Mouse (Mus musculus) forebrain, embryonic 12.5 days (tissue): Measurements from ENCODE around the gene Chrna4. TPM values are rescaled to one million over a fixed set of nuclear protein-coding genes. Genes with fewer than 3 reads are reported as not detected.

Source experiments
- ATAC-seq: fragments of 200-750 bp; cut with Nextera tagmentation; 2 replicates; pipeline ENCODE4 v1.8.0; 2017; ENCODE audit warnings: moderate TSS enrichment; ENCODE audit not compliant: low FRiP score
- H3K27ac ChIP-seq: fragments of 300-500 bp; sonication (generic); 2 replicates; pipeline ENCODE4 v1.5.1; 2016; ENCODE audit warnings: mild to moderate bottlenecking
- H3K27me3 ChIP-seq: fragments of 300-500 bp; sonication (generic); 2 replicates; pipeline ENCODE4 v1.6.1; 2016; ENCODE audit warnings: mild to moderate bottlenecking
- H3K36me3 ChIP-seq: fragments of 300-500 bp; sonication (generic); replicated peaks from 2 replicates; pipeline ENCODE4 v1.6.1; 2016; ENCODE audit warnings: mild to moderate bottlenecking
- H3K4me1 ChIP-seq: fragments of 300-500 bp; sonication (generic); 2 replicates; pipeline ENCODE4 v1.6.1; 2016
- H3K4me2 ChIP-seq: fragments of 300-500 bp; sonication (generic); 2 replicates; pipeline ENCODE4 v1.6.1; 2016; ENCODE audit warnings: mild to moderate bottlenecking, moderate library complexity
- H3K4me3 ChIP-seq: fragments of 300-500 bp; sonication (generic); replicated peaks from 2 replicates; pipeline ENCODE4 v1.5.1; 2016; ENCODE audit warnings: mild to moderate bottlenecking
- H3K9ac ChIP-seq: fragments of 300-500 bp; sonication (generic); 2 replicates; pipeline ENCODE4 v1.6.1; 2016; ENCODE audit warnings: mild to moderate bottlenecking
- H3K9me3 ChIP-seq: fragments of 300-500 bp; sonication (generic); 2 replicates; pipeline ENCODE4 v1.6.1; 2016
- WGBS: fragments of 180-500 bp; shearing (Covaris S2); methylation state at CpG from one replicate; pipeline ENCODE4 v1.1.7; 2016; 5-methylcytosine and 5-hydroxymethylcytosine counted together
- polyA plus RNA-seq: library from polyadenylated mRNA; unstranded; fragments of >200 nt; fragmentation: Nextera tagmentation; extraction: Ambion mirVana; gene quantifications from 2 replicates; pipeline ENCODE4 v1.2.1, GENCODE M21; 2016

Chrna4 gene
- polyA plus RNA-seq, 1 experiment from 2014 or later, result 20.8 TPM

GRCm38 (mm10) chr2:181035186-181035585 lies 8.2 kb downstream of the Chrna4 start:
- no peak overlapping the region for H3K4me2 ChIP-seq
- H3K4me3 ChIP-seq, result no peak overlapping the region
- H3K4me1 ChIP-seq, result peaks cover 28% of the 10 kb centered on the region
- no peak for ATAC-seq
- no peak overlapping the region for H3K9ac ChIP-seq
- no peaks in the 10 kb centered on the region for H3K9me3 ChIP-seq
- H3K27ac ChIP-seq, result no peak overlapping the region
- peaks cover 33% of the 10 kb centered on the region for H3K27me3 ChIP-seq
- H3K36me3 ChIP-seq, result no peaks in the 10 kb centered on the region
- WGBS, result 91% methylated on average over 7 of the region's 7 CpGs

DNA sequence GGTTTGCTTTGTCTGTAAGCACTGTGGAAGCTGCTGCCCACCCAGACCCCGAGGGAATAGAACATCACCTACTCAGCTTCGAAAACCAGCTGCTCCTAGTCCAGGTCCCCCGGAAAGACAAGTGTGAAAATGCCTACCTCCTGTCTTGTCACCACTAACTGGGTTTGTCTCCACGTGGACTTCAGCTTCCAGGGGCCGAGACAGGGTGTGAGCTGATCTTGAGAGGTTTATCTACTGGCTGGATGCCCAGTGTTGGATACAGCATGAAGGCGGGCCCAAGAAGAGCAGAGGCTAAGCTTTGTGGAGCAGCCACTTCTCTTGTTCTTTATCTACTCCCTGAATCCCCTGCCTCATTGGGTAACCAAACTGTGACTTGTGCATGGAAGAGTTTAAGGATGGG lies 10.0 kb downstream of the Chrna4 start:
- Histone ChIP-seq H3K36me3 (0 out of 2 replicates have a peak, but pooled peaks cover under 1% of the 10 kb centered on the region), H3K27me3 (peaks cover 16% of the 10 kb centered on the region), H3K27ac (no peak overlapping the region), H3K9ac (no peak overlapping the region), H3K4me1 (peaks cover 11% of the 10 kb centered on the region), H3K9me3 (no peaks in the 10 kb centered on the region), H3K4me2 (no peak overlapping the region), H3K4me3 (no peak overlapping the region)
- no peak for ATAC-seq
- 73% methylated on average over 6 of the region's 6 CpGs for WGBS

- no peak overlapping the region for H3K4me3 ChIP-seq
- WGBS, result 60% methylated on average over 5 of the region's 5 CpGs
- no peak overlapping the region for H3K27ac ChIP-seq
- no peak overlapping the region for H3K4me2 ChIP-seq
- peaks cover 2% of the 10 kb centered on the region for H3K4me1 ChIP-seq
- H3K9ac ChIP-seq, result no peak overlapping the region
- peak; percentile 57; the same call in 1 of the 2 replicates for ATAC-seq
- H3K9me3 ChIP-seq, result no peaks in the 10 kb centered on the region
- H3K27me3 ChIP-seq, result peaks cover 7% of the 10 kb centered on the region
- H3K36me3 ChIP-seq, result 0 out of 2 replicates have a peak, but pooled peaks cover 7% of the 10 kb centered on the region
Observed at GRCm38 (mm10) chr2:181032407-181032806, 10.9 kb downstream of the Chrna4 start.

DNA sequence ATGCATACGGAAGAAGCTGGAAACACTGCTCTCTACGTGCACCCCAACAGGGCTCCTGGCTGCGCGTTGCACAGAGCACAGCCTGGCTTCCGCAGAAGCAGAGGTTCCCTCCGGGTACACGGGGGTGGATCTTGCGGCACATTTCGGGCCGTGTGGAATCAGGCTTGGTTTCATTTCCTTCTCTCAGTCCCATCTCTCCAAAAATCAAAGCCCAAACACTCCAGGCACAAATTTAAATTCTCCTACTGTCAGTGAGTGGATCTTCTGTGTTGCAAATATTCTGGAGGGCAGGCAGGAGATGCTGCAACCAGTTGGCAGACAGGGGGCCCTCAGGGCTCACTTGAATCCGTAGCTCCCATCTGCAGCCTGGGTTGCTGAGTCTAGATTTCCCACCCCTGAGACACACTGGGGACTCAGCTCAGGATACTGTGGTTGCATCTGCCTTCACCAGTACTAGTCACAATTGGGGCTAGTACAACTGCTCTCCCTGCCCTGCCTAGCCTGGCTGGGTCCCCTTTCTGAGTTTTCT lies 11.9 kb downstream of the Chrna4 start:
- Histone ChIP-seq H3K9me3 (no peaks in the 10 kb centered on the region), H3K4me3 (no peak overlapping the region), H3K4me2 (no peak overlapping the region), H3K4me1 (no peaks in the 10 kb centered on the region; the same call in 1 of the 2 replicates), H3K9ac (no peak overlapping the region), H3K27me3 (no peaks in the 10 kb centered on the region), H3K27ac (no peak overlapping the region), H3K36me3 (0 out of 2 replicates have a peak, but pooled peaks cover 7% of the 10 kb centered on the region)
- WGBS, result 84% methylated on average over 11 of the region's 11 CpGs
- no peak for ATAC-seq

DNA sequence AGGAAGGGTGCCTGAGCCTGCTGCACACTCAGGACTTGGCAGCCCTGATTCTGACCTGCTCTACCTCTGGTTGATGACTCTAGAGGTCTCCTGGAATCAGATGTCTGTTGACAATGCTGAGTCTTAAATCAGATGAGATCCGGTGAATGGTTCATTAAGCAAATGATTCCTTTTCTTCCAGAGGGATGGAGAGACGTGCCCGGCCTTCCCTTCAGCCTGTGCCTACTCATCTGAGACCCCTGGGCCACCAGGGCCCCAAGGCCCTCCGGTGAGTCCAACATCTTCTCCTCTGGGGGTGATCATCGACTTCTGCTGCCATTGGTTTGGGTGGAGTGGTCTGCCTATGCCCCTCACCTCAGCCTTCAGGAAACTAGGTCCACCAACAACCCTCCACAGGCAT lies 35.0 kb downstream of the Chrna4 start:
- H3K9me3 ChIP-seq, result no peaks in the 10 kb centered on the region
- no peaks in the 10 kb centered on the region for H3K4me1 ChIP-seq
- 72% methylated on average over 5 of the region's 5 CpGs for WGBS
- H3K27me3 ChIP-seq, result no peaks in the 10 kb centered on the region
- ATAC-seq, result no peak
- H3K4me3 ChIP-seq, result no peak overlapping the region
- H3K36me3 ChIP-seq, result no peaks in the 10 kb centered on the region
- H3K27ac ChIP-seq, result no peak overlapping the region
- H3K4me2 ChIP-seq, result no peak overlapping the region
- H3K9ac ChIP-seq, result no peak overlapping the region

- Histone ChIP-seq H3K27me3 (no peaks in the 10 kb centered on the region), H3K27ac (no peak overlapping the region), H3K4me3 (no peak overlapping the region), H3K9ac (no peak overlapping the region), H3K4me2 (no peak overlapping the region), H3K9me3 (no peaks in the 10 kb centered on the region), H3K4me1 (no peaks in the 10 kb centered on the region), H3K36me3 (no peaks in the 10 kb centered on the region)
- 69% methylated on average over 4 of the region's 4 CpGs for WGBS
- no peak for ATAC-seq
Observed at GRCm38 (mm10) chr2:181007054-181007453, 36.3 kb downstream of the Chrna4 start.

DNA sequence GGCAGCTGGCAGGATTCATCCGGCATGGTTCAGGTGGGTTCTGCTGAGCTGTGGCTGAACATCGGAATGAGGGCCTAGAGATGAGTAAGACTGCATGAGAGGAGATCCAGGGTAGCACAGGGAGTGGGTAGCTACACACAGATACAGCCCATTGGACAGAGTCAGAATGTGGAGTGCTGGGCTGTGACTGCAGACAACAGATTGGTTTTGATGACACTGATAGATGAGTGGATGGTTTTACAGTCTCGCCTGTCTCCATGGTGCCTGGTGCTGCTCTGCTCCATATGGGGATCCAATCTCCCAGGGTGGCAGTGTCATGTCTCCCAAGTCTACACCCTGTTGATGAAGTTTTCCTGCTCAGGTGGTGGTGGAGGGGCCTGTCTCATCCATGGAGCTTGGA lies 46.4 kb downstream of the Chrna4 start:
- 77% methylated on average over 3 of the region's 3 CpGs for WGBS
- no peaks in the 10 kb centered on the region for H3K27me3 ChIP-seq
- no peak overlapping the region for H3K4me2 ChIP-seq
- 0 out of 2 replicates have a peak, but pooled peaks have one; percentile 6 for ATAC-seq
- H3K4me3 ChIP-seq, result no peak overlapping the region
- H3K27ac ChIP-seq, result no peak overlapping the region
- no peak overlapping the region for H3K9ac ChIP-seq
- peaks cover 3% of the 10 kb centered on the region; the same call in 1 of the 2 replicates for H3K4me1 ChIP-seq
- H3K36me3 ChIP-seq, result no peaks in the 10 kb centered on the region
- no peaks in the 10 kb centered on the region for H3K9me3 ChIP-seq

DNA sequence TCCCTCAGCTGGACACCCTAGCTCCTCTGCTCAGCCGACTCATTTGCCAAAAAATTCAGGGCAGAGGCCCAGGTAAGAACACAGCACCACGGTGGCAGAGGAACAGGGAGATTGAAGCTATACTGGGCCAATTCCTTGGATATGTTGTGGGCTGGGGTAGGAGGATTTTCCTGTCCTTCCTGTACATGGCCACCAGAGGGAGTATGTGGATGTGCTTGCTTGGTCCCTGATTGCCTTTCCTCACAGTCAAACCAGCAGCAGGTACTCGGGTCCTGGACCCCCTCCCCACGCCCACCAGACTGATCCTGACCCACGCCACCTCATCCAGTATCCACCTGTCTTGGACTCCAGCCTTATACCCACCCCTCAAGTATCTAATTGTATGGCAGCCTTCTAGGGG lies 46.9 kb downstream of the Chrna4 start:
- WGBS, result 11% methylated on average over 5 of the region's 5 CpGs
- ATAC-seq, result peak; percentile 51
- no peak overlapping the region for H3K4me3 ChIP-seq

GRCm38 (mm10) chr2:180995457-180995856 lies 47.9 kb downstream of the Chrna4 start:
- 87% methylated on average over 4 of the region's 4 CpGs for WGBS
- Histone ChIP-seq H3K9ac (no peak overlapping the region), H3K4me2 (no peak overlapping the region), H3K27ac (no peak overlapping the region), H3K9me3 (no peaks in the 10 kb centered on the region), H3K4me3 (no peak overlapping the region), H3K4me1 (peaks cover 3% of the 10 kb centered on the region; the same call in 1 of the 2 replicates), H3K27me3 (no peaks in the 10 kb centered on the region), H3K36me3 (no peaks in the 10 kb centered on the region)
- no peak for ATAC-seq

More for the DNA sequence above, 46.9 kb downstream of the Chrna4 start:
- Histone ChIP-seq H3K27ac (no peak overlapping the region), H3K4me2 (no peak overlapping the region), H3K36me3 (no peaks in the 10 kb centered on the region), H3K9ac (no peak overlapping the region), H3K27me3 (no peaks in the 10 kb centered on the region), H3K9me3 (no peaks in the 10 kb centered on the region), H3K4me1 (peaks cover 3% of the 10 kb centered on the region; the same call in 1 of the 2 replicates)

DNA sequence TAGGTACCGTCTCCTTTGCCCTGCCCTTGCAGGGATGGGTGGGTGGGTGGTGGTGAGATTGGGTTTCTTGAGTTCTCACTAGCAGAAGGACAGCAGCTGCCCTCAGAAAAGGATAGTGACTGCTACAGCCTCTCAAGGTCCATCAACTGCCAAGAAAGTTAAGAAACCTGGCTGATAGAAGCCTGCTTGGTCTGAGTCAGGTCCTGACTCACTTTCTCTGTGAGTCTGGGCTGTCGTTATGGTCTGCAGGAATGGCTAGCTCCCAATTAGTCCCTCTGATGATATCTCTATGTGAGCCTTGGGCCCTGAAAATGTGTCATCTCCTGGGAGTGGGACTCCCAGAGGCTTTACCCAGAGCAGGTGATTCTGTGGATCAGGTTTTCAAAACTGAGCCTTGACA lies 49.0 kb downstream of the Chrna4 start:
- no peak overlapping the region for H3K4me2 ChIP-seq
- no peak overlapping the region for H3K9ac ChIP-seq
- H3K27ac ChIP-seq, result no peak overlapping the region
- H3K36me3 ChIP-seq, result no peaks in the 10 kb centered on the region
- H3K27me3 ChIP-seq, result no peaks in the 10 kb centered on the region
- H3K4me1 ChIP-seq, result peaks cover 3% of the 10 kb centered on the region; the same call in 1 of the 2 replicates
- ATAC-seq, result no peak
- H3K9me3 ChIP-seq, result no peaks in the 10 kb centered on the region
- H3K4me3 ChIP-seq, result no peak overlapping the region
- WGBS, result 79% methylated on average over 2 of the region's 2 CpGs

DNA sequence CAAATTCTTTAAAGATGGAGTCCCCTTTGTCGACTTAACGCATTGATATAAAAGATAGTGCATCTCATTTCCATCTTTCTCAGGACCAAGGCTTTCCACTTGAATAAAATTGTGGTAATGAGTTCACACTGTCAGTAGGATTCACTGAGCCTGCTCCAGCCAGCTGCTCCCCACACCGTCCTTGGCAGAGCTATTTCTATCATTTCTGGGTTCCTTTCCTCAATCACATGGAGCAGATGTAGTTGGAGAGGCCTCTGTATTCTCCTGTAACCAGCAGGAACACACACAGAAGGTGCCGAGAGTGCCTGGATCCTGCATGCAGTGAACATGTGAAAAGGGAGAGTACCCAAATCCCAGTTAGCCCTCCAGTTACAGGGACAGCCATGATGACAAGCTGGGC lies 53.0 kb downstream of the Chrna4 start:
- no peak for ATAC-seq
- H3K27ac ChIP-seq, result 0 out of 2 replicates have a peak overlapping the region, but pooled peaks have one; percentile 3

GRCm38 (mm10) chr2:180988948-180989347 lies 54.4 kb downstream of the Chrna4 start:
- H3K4me3 ChIP-seq, result no peak overlapping the region

More for the DNA sequence above, 53.0 kb downstream of the Chrna4 start:
- no peaks in the 10 kb centered on the region for H3K9me3 ChIP-seq
- H3K4me1 ChIP-seq, result peaks cover 9% of the 10 kb centered on the region
- H3K36me3 ChIP-seq, result no peaks in the 10 kb centered on the region
- H3K4me3 ChIP-seq, result no peak overlapping the region
- no peak overlapping the region for H3K4me2 ChIP-seq
- 63% methylated on average over 4 of the region's 4 CpGs for WGBS
- no peaks in the 10 kb centered on the region for H3K27me3 ChIP-seq
- H3K9ac ChIP-seq, result no peak overlapping the region

GRCm38 (mm10) chr2:180988347-180988913 lies 54.9 kb downstream of the Chrna4 start:
- peaks cover 2% of the 10 kb centered on the region; the same call in 1 of the 2 replicates for H3K36me3 ChIP-seq
- peaks cover 9% of the 10 kb centered on the region for H3K4me1 ChIP-seq
- no peak overlapping the region for H3K4me2 ChIP-seq
- no peaks in the 10 kb centered on the region for H3K27me3 ChIP-seq
- no peak overlapping the region for H3K9ac ChIP-seq
- 66% methylated on average over 3 of the region's 3 CpGs for WGBS
- no peak overlapping the region for H3K4me3 ChIP-seq
- no peak overlapping the region for H3K27ac ChIP-seq
- no peak for ATAC-seq
- H3K9me3 ChIP-seq, result no peaks in the 10 kb centered on the region

More at GRCm38 (mm10) chr2:180988948-180989347, 54.4 kb downstream of the Chrna4 start:
- WGBS, result 76% methylated on average over 1 of the region's 1 CpGs
- Histone ChIP-seq H3K9me3 (no peaks in the 10 kb centered on the region), H3K4me1 (peaks cover 9% of the 10 kb centered on the region), H3K27me3 (no peaks in the 10 kb centered on the region), H3K27ac (no peak overlapping the region), H3K9ac (no peak overlapping the region), H3K36me3 (peaks cover 2% of the 10 kb centered on the region; the same call in 1 of the 2 replicates), H3K4me2 (no peak overlapping the region)
- no peak for ATAC-seq
